Mouse (Mus musculus) stomach, postnatal 0 days (tissue): ENCODE results near the gene Pwp2.

Experiments
- CTCF ChIP-seq: IDR thresholded peaks from 2 replicates; pipeline ENCODE4 v1.5.1; 2016; ENCODE audit warnings: antibody characterized with exemption, low read depth, mild to moderate bottlenecking, moderate library complexity
- EP300 ChIP-seq: optimal IDR thresholded peaks from 2 replicates; pipeline ENCODE3; 2016; ENCODE audit warnings: antibody characterized with exemption

DNA sequence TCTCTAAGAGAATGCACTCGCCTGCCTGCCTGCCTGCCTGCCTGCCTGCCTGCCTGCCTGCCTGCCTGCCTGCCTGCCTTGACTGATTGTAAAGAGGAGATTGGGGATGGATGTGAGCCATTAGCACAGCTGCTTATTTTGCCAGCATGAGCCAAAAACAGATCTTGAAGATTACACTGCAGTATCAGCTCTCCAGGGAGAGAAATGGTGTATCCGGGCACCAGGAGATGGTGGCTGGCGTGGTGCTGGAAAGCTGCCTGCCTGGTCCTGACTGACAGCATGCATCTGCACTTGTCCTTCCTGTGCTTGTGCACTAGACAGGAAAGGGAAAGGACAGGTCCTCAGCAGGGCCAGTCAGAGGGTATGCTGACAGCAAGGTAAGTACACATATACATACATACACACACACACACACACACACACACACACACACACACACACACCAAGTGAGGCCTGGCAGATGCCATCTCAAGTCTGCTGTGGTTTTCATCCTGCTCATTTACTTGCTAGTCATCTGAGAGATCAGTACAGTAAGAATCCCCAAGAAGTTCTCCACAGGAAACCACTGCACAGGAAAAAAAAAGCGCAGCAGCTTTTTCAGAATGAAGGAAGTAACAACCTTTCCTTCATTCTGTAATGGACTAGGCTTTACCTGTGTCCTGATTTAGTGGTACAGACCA, 47.5 kb upstream of the Pwp2 start:
- TF ChIP-seq CTCF = no peak
- TF ChIP-seq EP300 = no peak
